24 mouse cellular contexts compared by ENCODE assay signal in the genomic region with DNA sequence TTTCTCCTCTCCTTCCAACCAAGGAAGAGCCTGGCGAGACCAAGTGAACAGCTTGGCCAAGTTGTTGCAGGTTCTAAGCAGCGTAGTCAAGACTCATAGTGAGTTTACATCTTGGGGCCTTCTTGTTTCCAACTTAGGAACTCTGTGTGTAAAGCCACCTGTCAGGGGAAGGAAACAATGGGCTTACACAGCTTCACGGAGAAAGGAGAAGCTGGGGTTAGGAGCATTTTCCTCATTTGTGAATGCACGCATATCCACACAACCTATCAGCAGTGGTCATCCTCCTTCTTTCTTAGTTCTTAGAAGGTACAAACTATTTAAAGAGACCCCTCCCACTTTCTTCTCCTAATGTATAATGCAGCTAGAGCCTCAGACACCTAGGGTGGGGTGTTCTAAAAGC. TPM values are rescaled to one million over a fixed set of nuclear protein-coding genes. Genes with fewer than 3 reads are reported as not detected.
DNase-seq lines count a peak whose midpoint lies in the region; ATAC-seq lines count a peak whose summit lies in the region.
"Had no signal": no experiment of that assay in that cellular context is flagged by ENCODE, and none has a peak within 500 bp of the region (broad histone marks: within the 10 kb centered on the region; RNA-seq: fewer than 3 reads in every experiment).

No protein-coding gene starts in this region.

- H3K4me2 ChIP-seq in midbrain, embryonic 11.5 days, result no peak overlapping the region
- H3K4me2 ChIP-seq in midbrain, embryonic 14.5 days (ENCODE audit: low read length), result no peak overlapping the region
- H3K4me2 ChIP-seq: embryonic facial prominence, embryonic 12.5 days; forebrain, embryonic 13.5 days; forebrain, embryonic 15.5 days had no signal

- H3K4me3 ChIP-seq in midbrain, embryonic 11.5 days (ENCODE audit: low read depth, low read length), result no peak overlapping the region
- H3K4me3 ChIP-seq in midbrain, embryonic 14.5 days (replicated peaks; ENCODE audit: low read depth, low read length), result no peak overlapping the region
- H3K4me3 ChIP-seq: embryonic facial prominence, embryonic 10.5 days; embryonic facial prominence, embryonic 12.5 days; forebrain, embryonic 13.5 days; forebrain, embryonic 15.5 days had no signal

- WGBS in midbrain, embryonic 11.5 days, result 88% methylated on average over 4 of the region's 4 CpGs
- 90% methylated on average over 4 of the region's 4 CpGs for WGBS in midbrain, embryonic 14.5 days

- no peak overlapping the region for H3K27ac ChIP-seq in midbrain, embryonic 11.5 days (ENCODE audit: low read depth, low read length)
- no peak overlapping the region for H3K27ac ChIP-seq in midbrain, embryonic 14.5 days (replicated peaks; ENCODE audit: low read depth, low read length)
- H3K27ac ChIP-seq: embryonic facial prominence, embryonic 10.5 days; embryonic facial prominence, embryonic 12.5 days; forebrain, embryonic 13.5 days; forebrain, embryonic 15.5 days had no signal

- ATAC-seq in midbrain, embryonic 11.5 days (ENCODE audit: low FRiP score), result no peak
- ATAC-seq in midbrain, embryonic 14.5 days (ENCODE audit: low FRiP score, low TSS enrichment), result no peak
- peak; percentile 68 for ATAC-seq in granulocyte monocyte progenitor cell, adult 5-6 weeks (replicated peaks; ENCODE audit: poor library complexity, severe bottlenecking)
- ATAC-seq in megakaryocyte, adult 5-6 weeks (ENCODE audit: poor library complexity, severe bottlenecking), result peak; percentile 71
- ATAC-seq: activated CD4-positive, CD25-positive, alpha-beta regulatory T cell, adult 4 months; CD4-positive, CD25-positive, alpha-beta regulatory T cell, adult 4 months; forebrain, embryonic 13.5 days; forebrain, embryonic 15.5 days; forebrain, postnatal 0 days had no signal

- no peaks in the 10 kb centered on the region for H3K27me3 ChIP-seq in midbrain, embryonic 11.5 days (ENCODE audit: control insufficient read depth, insufficient read depth, low read length)
- no peaks in the 10 kb centered on the region for H3K27me3 ChIP-seq in midbrain, embryonic 14.5 days (ENCODE audit: control insufficient read depth, insufficient read depth, low read length)
- H3K27me3 ChIP-seq: CH12.LX; embryonic facial prominence, embryonic 12.5 days; forebrain, embryonic 13.5 days; forebrain, embryonic 15.5 days had no signal

- DNase-seq in midbrain, embryonic 11.5 days (ENCODE audit: low spot score, missing footprints), result peak; percentile 53
- no peak for DNase-seq in midbrain, embryonic 14.5 days
- DNase-seq in T-cell, adult 2 months (ENCODE audit: low spot score), result no peak
- no peak for DNase-seq in cerebellum, adult 18-20 months
- no peak for DNase-seq in yolk sac, embryonic 10.5 days (ENCODE audit: low spot score)
- DNase-seq: adrenal gland, postnatal 10 days; adrenal gland, postnatal 25 days; B cell, adult 2 months; cerebellum, adult 11-12 months; cerebellum, adult 8-10 months; cerebellum, adult 9-11 months; cerebellum, postnatal 14 days; cerebellum, postnatal 36 days; forebrain, postnatal 0 days had no signal

- H3K9ac ChIP-seq in midbrain, embryonic 11.5 days (ENCODE audit: low read length), result no peak overlapping the region
- H3K9ac ChIP-seq in midbrain, embryonic 14.5 days (replicated peaks; ENCODE audit: low read length), result no peak overlapping the region
- H3K9ac ChIP-seq: embryonic facial prominence, embryonic 12.5 days; forebrain, embryonic 13.5 days; forebrain, embryonic 15.5 days; forebrain, postnatal 0 days had no signal

- no peaks in the 10 kb centered on the region for H3K9me3 ChIP-seq in midbrain, embryonic 11.5 days (ENCODE audit: control insufficient read depth, low read length)
- no peaks in the 10 kb centered on the region for H3K9me3 ChIP-seq in midbrain, embryonic 14.5 days (ENCODE audit: control insufficient read depth, low read length)
- H3K9me3 ChIP-seq: embryonic facial prominence, embryonic 10.5 days; embryonic facial prominence, embryonic 12.5 days; forebrain, embryonic 13.5 days; forebrain, embryonic 15.5 days had no signal

- H3K4me1 ChIP-seq in midbrain, embryonic 11.5 days (ENCODE audit: control insufficient read depth, insufficient read depth, low read length), result no peaks in the 10 kb centered on the region
- H3K4me1 ChIP-seq in midbrain, embryonic 14.5 days (ENCODE audit: control insufficient read depth, insufficient read depth, low read length), result no peaks in the 10 kb centered on the region
- H3K4me1 ChIP-seq: embryonic facial prominence, embryonic 10.5 days; embryonic facial prominence, embryonic 12.5 days; forebrain, embryonic 13.5 days; forebrain, embryonic 15.5 days had no signal

- no peaks in the 10 kb centered on the region for H3K36me3 ChIP-seq in midbrain, embryonic 11.5 days (ENCODE audit: control insufficient read depth, insufficient read depth, low read length)
- no peaks in the 10 kb centered on the region for H3K36me3 ChIP-seq in midbrain, embryonic 14.5 days (ENCODE audit: control insufficient read depth, insufficient read depth, low read length)
- H3K36me3 ChIP-seq: embryonic facial prominence, embryonic 10.5 days; embryonic facial prominence, embryonic 12.5 days; forebrain, embryonic 15.5 days; G1E had no signal

RNA-seq across cellular contexts. Expression of gene Ano6, which starts 11.9 kb away (rescaled TPM):
- polyA plus RNA-seq in midbrain, embryonic 11.5 days (2014; fragmentation: Nextera tagmentation; extraction: Ambion mirVana), result 30.3 and 30.8 TPM in 2 replicates
- 17.7 and 27.8 TPM in 2 replicates for polyA plus RNA-seq in midbrain, embryonic 14.5 days (2014; fragmentation: Nextera tagmentation; extraction: Ambion mirVana)
- total RNA-seq in granulocyte monocyte progenitor cell, adult 5-6 weeks (2014; fragmentation: Nextera tagmentation), result 25.3 and 28.8 TPM in 2 replicates
- 28.7 and 30.9 TPM in 2 replicates for total RNA-seq in granulocyte monocyte progenitor cell, adult 5-6 weeks (2017)
- 32.6 and 39.0 TPM in 2 replicates for total RNA-seq in megakaryocyte, adult 5-6 weeks (2015)
- 46.7 and 47.2 TPM in 2 replicates for total RNA-seq in megakaryocyte, adult 5-6 weeks (2017)

Comparison
In these comparisons a context has a peak if more than half of its experiments do, and no peak if none do; other contexts are left out.
1. ATAC-seq: peak in granulocyte monocyte progenitor cell, adult 5-6 weeks (single experiment) and megakaryocyte, adult 5-6 weeks (single experiment); none in midbrain, embryonic 11.5 days (single experiment) and midbrain, embryonic 14.5 days (single experiment).